Mouse (Mus musculus) T-helper 2 cell (primary cell): ENCODE measurements around the gene Podxl2.

ENCODE experiments used
- in situ Hi-C: fragments of 300-600 bp; cut with MboI, MseI; formaldehyde crosslinking; loops from one replicate; pipeline ENCODE4 v1.15.1; 2025; ENCODE audit warnings: high pct_unique_total_duplicates

Podxl2 gene

DNA sequence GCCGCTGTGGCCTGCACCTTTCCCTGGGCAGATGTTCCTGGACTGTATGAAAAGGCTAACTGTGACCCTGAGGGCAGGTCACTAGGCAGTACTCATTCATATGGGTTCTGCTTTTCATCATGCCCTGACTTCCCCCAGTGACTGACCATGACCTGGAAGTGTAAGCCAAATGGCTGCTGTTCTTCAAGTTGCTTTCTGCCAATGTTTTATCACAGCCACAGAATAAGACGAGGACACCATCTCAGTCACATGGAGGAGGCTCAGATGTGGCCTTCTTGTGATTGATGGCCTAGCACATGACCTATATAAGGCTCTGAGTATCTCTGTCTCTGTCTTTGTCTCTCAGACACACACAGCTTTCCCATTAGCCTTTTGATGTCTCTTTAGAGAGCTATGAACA, 27.3 kb downstream of the Podxl2 start:
- in situ Hi-C loops, result loop anchor here (5.0 kb wide), 1 partner anchor 295 kb away; no protein-coding TSS in a partner anchor

DNA sequence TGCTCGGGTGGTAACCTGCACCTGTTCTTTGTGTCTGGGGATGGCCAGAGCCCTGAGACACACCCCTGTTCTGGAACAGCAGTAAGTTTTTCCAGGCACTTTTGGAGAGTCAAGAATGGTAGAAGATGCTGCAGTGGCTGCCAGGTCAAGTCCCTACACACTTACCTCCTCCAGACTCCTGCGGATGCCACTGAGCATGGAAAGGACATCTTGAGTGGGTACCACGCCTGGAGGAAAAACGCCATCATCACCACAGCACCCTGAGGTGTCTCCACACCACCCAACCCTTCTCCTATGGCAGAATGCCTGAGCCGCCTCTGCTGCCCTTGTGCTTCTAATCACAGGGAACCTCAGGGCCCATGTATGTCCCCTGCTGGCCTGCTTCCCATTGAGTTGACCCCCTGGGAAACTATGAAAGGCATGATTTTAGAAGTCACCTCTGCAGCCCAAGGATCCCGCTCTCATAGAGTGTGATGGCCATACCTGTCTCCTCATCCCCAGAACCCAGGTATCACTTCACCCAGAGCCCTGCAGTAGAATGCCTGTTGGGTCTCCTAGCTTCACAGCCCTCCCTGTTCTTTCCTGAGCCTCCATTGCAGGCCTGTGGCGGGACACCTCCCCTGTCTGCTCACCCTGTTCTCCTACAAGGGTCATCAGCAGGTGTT, 29.8 kb downstream of the Podxl2 start:
- in situ Hi-C loops, result loop anchor here (5.0 kb wide), 2 partner anchors 57 to 293 kb away; partner anchors contain the start of gene Tpra1

- in situ Hi-C loops, result loop anchor here (5.0 kb wide), 1 partner anchor 58 kb away; the partner anchor contains the start of gene Tpra1
These were observed 30.8 kb downstream of the Podxl2 start for GRCm38 (mm10) chr6:88843781-88844725.

- in situ Hi-C loops, result loop anchor here (5.0 kb wide), 1 partner anchor 59 kb away; the partner anchor contains the start of gene Tpra1
These were observed 31.6 kb downstream of the Podxl2 start for GRCm38 (mm10) chr6:88843241-88843640.

- in situ Hi-C loops, result loop anchor here (5.0 kb wide), 1 partner anchor 60 kb away; the partner anchor contains the start of gene Tpra1
These were observed 32.1 kb downstream of the Podxl2 start for GRCm38 (mm10) chr6:88842731-88843151.

- in situ Hi-C loops, result loop anchor here (5.0 kb wide), 1 partner anchor 60 kb away; the partner anchor contains the start of gene Tpra1
These were observed 32.8 kb downstream of the Podxl2 start, which contains the start of gene Abtb1 for GRCm38 (mm10) chr6:88841781-88842689. TSS of gene Abtb1 (minus strand) at chr6:88841984.

DNA sequence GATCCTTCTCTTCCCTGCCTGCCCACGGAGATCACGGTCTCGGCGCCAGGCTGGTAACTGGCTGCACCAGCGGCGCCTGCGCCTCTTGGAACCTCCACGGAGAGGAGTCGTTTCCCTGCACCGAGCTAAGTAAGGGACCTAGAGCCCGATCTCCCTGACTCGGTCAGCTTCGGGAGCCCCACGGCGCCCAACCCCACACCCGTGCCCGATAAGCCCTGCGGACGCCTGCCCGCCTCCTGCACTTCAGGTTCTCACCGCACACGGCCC, 33.4 kb downstream of the Podxl2 start:
- in situ Hi-C loops, result loop anchor here (5.0 kb wide), 1 partner anchor 61 kb away; the partner anchor contains the start of gene Tpra1

- in situ Hi-C loops, result loop anchor here (5.0 kb wide), 1 partner anchor 61 kb away; the partner anchor contains the start of gene Tpra1
These were observed 33.9 kb downstream of the Podxl2 start for GRCm38 (mm10) chr6:88840791-88841513.

DNA sequence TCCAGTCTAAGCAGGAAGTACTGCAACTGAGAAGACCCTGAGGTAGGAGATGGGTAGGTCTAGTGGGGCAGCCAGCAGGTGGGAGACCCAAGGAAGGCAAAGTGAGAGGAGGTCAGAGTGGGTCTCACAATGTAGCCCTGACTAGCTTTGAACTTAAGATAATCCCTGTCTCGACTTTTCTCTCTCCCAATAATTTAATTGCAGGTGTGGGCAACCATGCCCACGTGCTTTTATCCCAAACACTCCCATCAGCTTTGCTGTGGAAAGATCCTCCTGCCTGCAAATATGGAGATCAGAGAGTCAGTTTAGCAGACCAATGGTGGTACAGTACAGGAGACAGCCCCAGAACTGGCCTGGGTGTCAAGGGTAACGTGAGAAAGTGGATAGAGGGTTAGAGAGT, 34.6 kb downstream of the Podxl2 start:
- in situ Hi-C loops, result loop anchor here (5.0 kb wide), 1 partner anchor 62 kb away; the partner anchor contains the start of gene Tpra1

DNA sequence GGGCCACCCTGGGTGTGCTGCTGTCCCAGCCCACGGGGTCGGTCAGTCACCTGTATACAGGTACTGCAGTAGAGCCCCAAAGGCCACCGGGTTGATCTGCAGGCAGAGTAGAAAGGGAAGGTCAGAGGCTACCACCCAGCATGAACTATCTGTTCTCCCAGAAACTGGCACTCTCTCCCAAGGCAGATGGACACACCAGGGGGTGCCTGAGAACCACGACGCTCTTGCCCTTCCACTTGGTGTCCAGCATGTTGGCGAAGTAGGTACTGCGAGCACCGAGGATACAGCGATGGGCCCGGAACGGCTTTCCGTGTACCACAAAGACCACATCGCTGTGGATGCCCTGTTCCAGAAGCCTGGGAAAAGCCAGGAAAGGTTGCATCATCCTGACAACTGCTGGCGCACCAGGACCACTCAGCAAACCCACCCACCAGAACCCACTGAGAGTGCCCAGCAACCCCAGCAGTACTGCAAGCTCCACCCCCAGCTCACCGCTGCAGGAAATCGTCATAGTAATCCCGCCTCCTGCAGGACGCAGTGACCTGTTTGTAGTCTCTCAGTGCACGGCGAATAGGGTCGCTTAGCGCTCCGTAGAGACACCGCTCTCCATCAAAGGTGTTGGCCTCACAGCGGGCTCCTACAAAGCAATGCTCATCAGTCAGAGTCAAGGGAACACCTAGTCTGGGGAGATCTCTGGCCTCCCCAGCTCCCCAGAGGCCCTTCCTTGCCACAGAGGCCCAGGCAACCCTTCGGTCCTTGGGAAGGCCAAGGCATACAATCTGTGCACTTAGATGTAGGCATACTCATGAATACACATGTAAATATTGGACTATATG, 35.5 kb downstream of the Podxl2 start:
- in situ Hi-C loops, result loop anchor here (5.0 to 10.0 kb wide), 2 partner anchors 92 to 645 kb away; partner anchors contain the start of gene Gata2

DNA sequence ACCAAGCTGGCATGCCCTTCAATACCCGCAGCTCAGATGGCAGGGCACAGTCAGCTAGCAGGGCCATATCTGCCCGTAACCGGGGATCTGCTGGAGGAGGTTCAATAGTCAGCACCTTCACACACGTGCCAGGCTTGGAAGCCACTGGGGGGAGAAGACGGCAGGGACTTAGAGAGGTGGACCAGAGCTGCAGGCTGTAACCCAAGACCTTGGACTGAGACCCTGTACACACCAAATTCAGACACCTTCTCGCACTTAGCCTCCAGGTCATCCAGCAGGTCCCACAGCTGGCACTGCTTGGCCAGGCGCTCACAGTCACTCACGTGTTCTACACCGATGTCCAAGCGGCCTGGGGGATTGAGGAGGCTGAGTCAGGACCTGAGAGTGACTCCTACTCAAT, 36.2 kb downstream of the Podxl2 start:
- in situ Hi-C loops, result loop anchor here (5.0 to 10.0 kb wide), 2 partner anchors 91 to 644 kb away; partner anchors contain the start of gene Gata2

DNA sequence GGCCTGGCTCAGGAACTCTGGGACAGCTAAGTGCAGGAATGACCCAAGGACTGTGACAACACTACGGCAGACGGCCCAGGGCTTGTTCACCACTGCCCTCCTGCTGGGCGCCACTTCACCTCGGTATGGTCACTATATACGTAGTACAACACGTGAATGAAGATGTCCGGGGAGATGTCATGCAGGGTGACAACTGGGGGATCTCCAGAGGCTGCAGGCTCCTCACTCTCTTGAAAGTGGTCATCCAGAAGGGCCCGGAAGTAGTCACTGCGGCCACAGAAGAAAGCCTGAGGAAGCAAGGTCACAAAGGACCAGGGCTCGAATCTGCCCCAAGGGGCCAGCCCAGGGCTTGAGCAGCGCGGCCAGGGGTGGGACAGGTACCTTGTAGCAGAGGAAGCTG, 36.8 kb downstream of the Podxl2 start:
- in situ Hi-C loops, result loop anchor here (5.0 to 10.0 kb wide), 2 partner anchors 91 to 643 kb away; partner anchors contain the start of gene Gata2

- in situ Hi-C loops, result loop anchor here (5.0 to 10.0 kb wide), 2 partner anchors 89 to 641 kb away; partner anchors contain the start of gene Gata2
These were observed 38.5 kb downstream of the Podxl2 start for GRCm38 (mm10) chr6:88836178-88836819.

DNA sequence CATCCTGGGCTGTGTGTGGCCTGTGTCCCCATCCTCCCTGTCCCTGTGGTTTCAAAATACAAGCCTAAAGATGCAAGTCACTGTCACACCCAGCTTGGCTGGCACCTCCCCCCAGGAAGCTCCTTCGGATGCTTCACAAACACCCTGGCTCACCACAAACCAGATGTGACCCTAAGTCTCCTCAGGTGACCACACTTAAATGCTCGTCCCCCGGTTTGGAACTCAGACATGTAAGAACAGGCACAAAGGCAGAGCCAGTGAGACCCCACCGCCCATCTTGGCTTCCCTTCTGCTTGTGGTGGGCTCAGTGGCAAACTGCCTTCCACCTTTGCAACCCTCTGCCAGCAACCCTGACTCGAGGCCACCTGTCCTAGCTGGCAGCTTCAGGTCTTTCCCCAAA, 39.8 kb downstream of the Podxl2 start:
- in situ Hi-C loops, result loop anchor here (5.0 to 10.0 kb wide), 2 partner anchors 88 to 640 kb away; partner anchors contain the start of gene Gata2

- in situ Hi-C loops, result loop anchor here (10.0 kb wide), 1 partner anchor 639 kb away; the partner anchor contains the start of gene Gata2
These were observed 41.3 kb downstream of the Podxl2 start for GRCm38 (mm10) chr6:88833340-88834140.

DNA sequence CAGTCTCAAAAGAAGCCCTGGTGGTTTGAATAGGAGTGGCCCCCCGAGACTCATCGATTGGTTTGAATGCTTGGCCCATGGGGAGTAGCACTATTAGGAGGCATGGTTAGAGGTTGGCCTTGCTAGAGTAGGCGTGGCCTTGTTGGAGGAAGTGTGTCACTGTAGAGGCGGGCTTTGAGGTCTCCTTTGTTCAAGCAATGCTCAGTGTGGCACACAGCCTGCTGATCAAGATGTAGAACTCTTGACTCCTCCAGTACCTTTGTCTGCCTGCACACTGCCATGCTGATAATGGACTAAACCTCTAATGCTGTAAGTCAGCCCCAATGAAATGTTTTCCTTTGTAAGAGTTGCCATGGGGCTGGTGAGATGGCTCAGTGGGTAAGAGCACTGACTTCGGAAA, 42.2 kb downstream of the Podxl2 start:
- in situ Hi-C loops, result loop anchor here (10.0 kb wide), 1 partner anchor 638 kb away; the partner anchor contains the start of gene Gata2

DNA sequence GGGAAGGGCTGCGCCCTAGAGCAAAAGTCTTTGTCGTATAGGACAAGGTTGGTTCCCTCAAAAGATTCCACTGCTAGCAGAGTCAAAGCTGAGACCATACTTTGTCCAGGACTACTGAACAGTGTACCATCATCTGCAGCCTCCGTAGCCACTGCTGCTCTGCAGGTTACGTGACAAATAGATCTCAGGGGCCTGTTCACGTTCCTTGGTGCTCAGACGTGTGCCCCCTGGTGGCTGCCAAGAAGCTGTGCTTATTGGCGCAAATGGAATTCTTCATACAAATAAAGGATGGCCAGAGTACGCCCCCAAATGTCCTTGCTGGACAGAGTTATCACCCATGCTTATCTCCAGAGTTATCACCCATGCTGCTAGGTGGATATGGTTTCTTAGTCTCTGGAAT, 43.4 kb downstream of the Podxl2 start:
- in situ Hi-C loops, result loop anchor here (10.0 kb wide), 1 partner anchor 637 kb away; the partner anchor contains the start of gene Gata2
